Comparison of ENCODE assay signal across 8 mouse cellular contexts in genomic region chr15:80948145-80949135, GRCm38 (mm10). TPM values are rescaled to one million over a fixed set of nuclear protein-coding genes. Genes with fewer than 3 reads are reported as not detected.
DNase-seq lines count a peak whose midpoint lies in the region; ATAC-seq and TF ChIP-seq lines count a peak whose summit lies in the region.

Adsl (plus strand) TSS chr15:80948490.

- peak within 1 kb of the TSS; percentile 48 for H3K9ac ChIP-seq in hindbrain, postnatal 0 days (replicated peaks; ENCODE audit: low read length)

- no peaks in the 10 kb centered on the region for H3K9me3 ChIP-seq in hindbrain, postnatal 0 days (ENCODE audit: low read length)

- DNase-seq in WW6 (ENCODE audit: low read depth, low spot score), result peak; percentile 73
- peak; percentile 65 to 85 for DNase-seq in cerebellum, postnatal 4 days (ENCODE audit: low spot score in 2 of 2)
- DNase-seq in gastrocnemius, adult 2 months, result peak; percentile 93
- DNase-seq in hindbrain, postnatal 0 days (ENCODE audit: low spot score), result peak; percentile 95
- peak; percentile 84 to 85 for DNase-seq in left cerebral cortex, adult 2 months (ENCODE audit: extremely low spot score in 1 of 2, low spot score in 2 of 2)
- DNase-seq in right cerebral cortex, adult 2 months (ENCODE audit: low spot score in 2 of 2), result peak; percentile 81 to 88
- peak; percentile 89 for DNase-seq in urinary bladder, postnatal 14 days (ENCODE audit: low spot score)

- H3K4me2 ChIP-seq in hindbrain, postnatal 0 days (ENCODE audit: low read depth, low read length), result peak within 1 kb of the TSS; percentile 89

- peak within 1 kb of the TSS; percentile 98 for H3K27ac ChIP-seq in gastrocnemius, adult 2 months
- H3K27ac ChIP-seq in hindbrain, postnatal 0 days, result peak within 1 kb of the TSS; percentile 78
- H3K27ac ChIP-seq in left cerebral cortex, adult 2 months, result peak within 1 kb of the TSS; percentile 80

- peak within 1 kb of the TSS; percentile 92 for H3K4me3 ChIP-seq in gastrocnemius, adult 2 months
- H3K4me3 ChIP-seq in hindbrain, postnatal 0 days (ENCODE audit: low read length), result peak within 1 kb of the TSS; percentile 71
- peak within 1 kb of the TSS; percentile 75 for H3K4me3 ChIP-seq in left cerebral cortex, adult 2 months

- H3K27me3 ChIP-seq in hindbrain, postnatal 0 days (ENCODE audit: insufficient read depth, low read length), result no peaks in the 10 kb centered on the region

- peak; percentile 100 for TF ChIP-seq CTCF in gastrocnemius, adult 2 months (IDR thresholded peaks at IDR 0.05)
- peak; percentile 98 for TF ChIP-seq CTCF in hindbrain, postnatal 0 days (IDR thresholded peaks at IDR 0.05; ENCODE audit: low read depth)
- peak; percentile 100 for TF ChIP-seq CTCF in left cerebral cortex, adult 2 months (IDR thresholded peaks at IDR 0.05)

- peaks cover 5% of the 10 kb centered on the region for H3K4me1 ChIP-seq in hindbrain, postnatal 0 days (ENCODE audit: insufficient read depth, low read length)

- WGBS in hindbrain, postnatal 0 days, result under 1% methylated on average over 63 of the region's 63 CpGs

- H3K36me3 ChIP-seq in hindbrain, postnatal 0 days (ENCODE audit: insufficient read depth, low read length), result peaks cover 5% of the 10 kb centered on the region

- peak; percentile 97 for ATAC-seq in hindbrain, postnatal 0 days
- peak; percentile 99 for ATAC-seq in megakaryocyte, adult 5-6 weeks (ENCODE audit: poor library complexity, severe bottlenecking)

- intact Hi-C loops in gastrocnemius, adult 2 months (cut with DNase I), result loop anchor here (5.0 kb wide), 1 partner anchor 241 kb away; no protein-coding TSS in a partner anchor
- intact Hi-C loops in left cerebral cortex, adult 2 months (cut with DNase I), result loop anchor here (5.0 kb wide), 1 partner anchor 241 kb away; no protein-coding TSS in a partner anchor

RNA-seq across cellular contexts. Expression of gene Adsl, which starts in this region (rescaled TPM):
- total RNA-seq in gastrocnemius, adult 2 months (2021), result 100 to 1,000 TPM; 173 to 178 TPM
- total RNA-seq in hindbrain, postnatal 0 days (2014; rRNA removed), result 77.6 and 97.6 TPM in 2 replicates
- 95.3 and 96.3 TPM in 2 replicates for polyA plus RNA-seq in hindbrain, postnatal 0 days (2015; fragmentation: Nextera tagmentation; extraction: Ambion mirVana)
- 10 to 100 TPM; 26.3 to 27.8 TPM for total RNA-seq in left cerebral cortex, adult 2 months (2021)
- total RNA-seq in megakaryocyte, adult 5-6 weeks (2015), result 17.0 and 28.2 TPM in 2 replicates
- total RNA-seq in megakaryocyte, adult 5-6 weeks (2017), result 44.6 and 50.8 TPM in 2 replicates

Comparison
In these comparisons a context has a peak if more than half of its experiments do, and no peak if none do; other contexts are left out.
1. Peak in every context shown above with its lines: DNase-seq, ATAC-seq, H3K4me3 ChIP-seq and H3K27ac ChIP-seq.